Mouse (Mus musculus): ENCODE results near the gene Tiam2.

The Tiam2 gene

DNA sequence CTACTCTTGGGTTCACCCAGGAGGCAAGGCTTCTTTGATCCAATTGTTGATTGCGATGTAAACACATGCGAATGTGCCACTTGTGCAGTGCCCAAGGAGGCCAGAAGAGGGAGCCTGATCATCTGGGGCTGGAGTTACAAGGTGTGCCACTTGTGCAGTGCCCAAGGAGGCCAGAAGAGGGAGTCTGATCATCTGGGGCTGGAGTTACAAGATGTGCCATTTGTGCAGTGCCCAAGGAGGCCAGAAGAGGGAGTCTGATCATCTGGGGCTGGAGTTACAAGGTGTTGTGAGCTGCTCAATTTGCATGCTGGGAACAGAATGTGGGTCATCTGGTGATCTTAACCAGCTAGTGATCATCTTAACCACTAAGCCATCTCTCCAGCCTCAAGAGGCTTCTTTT, 124.7 kb downstream of the Tiam2 start:
- DNase-seq (ENCODE audit: low spot score in 2 of 2): peak; percentile 41 to 46

DNA sequence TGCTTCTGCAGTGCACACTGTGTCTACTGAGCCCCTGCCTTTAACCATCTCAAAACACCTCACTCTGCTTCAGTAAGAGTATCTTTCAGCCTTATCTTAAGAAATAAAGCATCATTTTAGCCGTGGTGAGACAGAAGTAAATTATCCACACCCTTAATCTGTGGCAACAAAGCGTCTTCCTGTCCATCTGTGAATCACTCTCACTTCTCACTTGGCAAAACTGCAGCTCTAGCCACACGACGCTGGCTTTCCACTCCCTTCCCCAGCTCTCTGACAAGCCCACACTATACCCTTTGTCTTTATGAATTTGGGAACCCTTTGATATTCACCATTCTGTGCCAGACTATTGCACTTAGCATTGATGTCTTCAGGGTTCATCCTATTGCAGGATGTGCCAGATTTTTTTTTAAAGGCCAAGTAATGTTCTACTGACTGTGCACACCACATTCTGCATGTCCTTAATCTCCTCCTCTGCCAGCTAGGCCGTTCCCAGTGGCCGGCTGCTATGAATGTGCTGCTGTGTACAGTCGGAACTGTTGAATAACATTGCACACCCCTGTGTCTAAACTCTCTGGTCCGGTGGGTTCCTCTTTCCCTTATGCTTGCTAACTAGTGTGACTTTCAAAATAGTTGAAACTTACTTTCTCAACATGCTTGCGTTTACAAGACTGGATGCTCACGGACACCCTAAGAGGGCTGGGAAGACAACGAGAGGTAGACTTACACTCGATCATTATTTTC, 126.4 kb downstream of the Tiam2 start:
- DNase-seq (ENCODE audit: low spot score in 2 of 2): no peak

DNA sequence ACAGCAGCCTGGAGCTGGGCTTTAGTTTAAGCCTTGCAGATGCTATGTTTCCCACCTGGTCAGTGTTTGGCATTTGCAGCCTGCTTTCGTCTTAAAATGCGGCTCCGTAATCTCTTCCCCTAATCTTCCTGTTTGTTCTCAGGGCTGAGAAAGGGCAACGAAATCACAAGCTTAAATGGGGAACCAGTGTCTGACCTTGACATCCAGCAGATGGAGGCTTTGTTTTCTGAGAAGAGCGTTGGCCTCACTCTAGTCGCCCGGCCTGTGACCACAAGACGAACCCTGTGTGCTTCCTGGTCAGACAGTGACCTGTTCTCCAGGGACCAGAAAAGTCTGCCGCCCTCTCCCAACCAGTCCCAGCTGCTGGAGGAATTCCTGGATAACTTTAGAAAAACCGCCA, 127.6 kb downstream of the Tiam2 start:
- DNase-seq (ENCODE audit: low spot score in 2 of 2): no peak

DNA sequence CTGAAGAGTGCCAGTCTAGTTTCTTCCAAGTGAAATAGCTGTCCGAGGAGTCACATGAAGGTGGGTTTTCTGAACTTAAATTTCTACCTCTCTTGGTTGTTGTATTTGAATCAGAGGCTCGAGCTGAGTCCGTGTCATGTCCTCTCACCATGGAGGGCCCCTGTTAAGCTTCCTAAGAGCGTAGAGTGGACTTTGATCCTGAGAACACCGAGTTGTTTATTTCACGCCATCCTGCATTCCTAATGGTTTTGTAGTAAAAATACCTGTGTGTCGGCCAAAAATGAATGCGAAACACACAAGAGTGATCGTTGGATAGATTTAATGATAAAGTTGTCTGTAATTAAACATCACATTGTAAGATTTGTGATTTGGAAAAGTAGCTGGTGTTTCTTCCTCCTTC, 128.5 kb downstream of the Tiam2 start:
- DNase-seq (ENCODE audit: low spot score in 2 of 2): no peak

DNA sequence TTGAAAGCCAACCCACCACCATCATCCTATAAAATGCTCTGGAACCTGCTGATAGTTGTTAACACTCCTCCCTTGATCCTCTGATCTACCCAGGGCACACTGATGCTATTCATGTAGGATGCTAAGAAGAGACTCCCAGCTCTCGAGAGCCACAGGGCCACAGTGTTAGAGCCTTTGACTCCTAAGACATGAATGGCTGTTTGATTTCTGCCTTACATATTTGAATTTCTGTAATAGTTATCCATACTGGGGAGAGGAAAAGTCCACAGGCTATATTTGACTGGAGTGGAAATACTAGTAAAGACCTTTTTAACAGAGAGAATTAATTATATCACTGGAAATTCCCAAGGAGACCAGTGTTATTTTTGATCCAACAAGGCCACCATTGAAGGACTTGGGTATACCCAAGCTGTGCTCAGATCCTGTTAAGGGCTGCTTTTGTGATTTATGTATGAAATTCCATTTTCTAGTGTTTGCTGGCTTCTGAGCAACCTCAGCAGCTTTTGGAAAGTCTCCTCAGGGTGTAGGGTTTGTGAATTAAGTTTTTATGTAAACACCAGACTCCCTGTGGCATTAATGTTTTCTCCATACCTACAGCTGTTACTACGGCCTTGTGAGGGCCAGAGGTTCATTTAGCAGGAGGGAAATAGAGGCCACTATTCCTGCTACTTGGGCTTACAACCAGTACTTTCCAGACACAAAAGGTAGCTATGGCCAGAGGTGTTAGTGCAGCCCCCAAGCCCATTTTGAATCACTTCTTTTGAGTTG, 131.7 kb downstream of the Tiam2 start:
- DNase-seq (ENCODE audit: low spot score in 2 of 2): no peak

DNA sequence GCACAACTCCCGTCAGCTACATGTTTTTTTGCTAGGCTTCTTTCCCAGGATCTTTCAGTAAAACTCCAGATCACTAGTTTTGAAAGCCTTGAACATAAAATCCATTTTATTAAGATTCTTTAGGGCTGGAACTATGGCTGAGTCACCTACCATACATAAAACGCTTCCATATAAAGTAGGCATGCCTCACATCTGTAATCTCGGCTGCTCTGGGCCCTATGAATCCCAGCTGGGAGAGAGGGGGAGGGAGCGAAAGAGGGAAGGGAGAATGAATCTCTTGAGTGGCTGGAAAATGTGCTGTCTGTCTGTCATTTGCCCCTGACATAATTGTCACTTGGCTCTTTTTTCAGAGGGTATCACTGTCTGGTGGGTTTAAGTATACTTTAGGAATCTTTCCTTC, 139.5 kb downstream of the Tiam2 start:
- no peak for DNase-seq (ENCODE audit: low spot score in 2 of 2)

DNA sequence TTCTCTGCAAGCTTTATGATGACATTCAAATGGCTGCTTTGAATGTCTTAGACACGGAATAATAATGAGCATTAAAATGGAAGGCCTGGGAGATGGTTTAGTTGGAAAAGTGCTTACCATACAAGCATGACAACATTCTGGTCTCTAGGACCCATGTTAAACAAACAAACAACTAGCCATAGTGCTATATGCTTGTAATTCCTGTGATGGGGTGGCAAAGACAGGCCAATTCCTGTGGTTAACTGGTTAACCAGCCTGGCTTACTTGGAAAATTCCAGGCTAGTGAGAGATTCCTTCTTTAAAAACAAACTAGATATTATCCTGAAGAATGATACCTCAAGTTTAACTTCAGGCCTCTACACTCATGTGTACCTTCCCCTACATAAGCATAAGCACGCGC, 140.3 kb downstream of the Tiam2 start:
- DNase-seq (ENCODE audit: low spot score in 2 of 2): no peak

DNA sequence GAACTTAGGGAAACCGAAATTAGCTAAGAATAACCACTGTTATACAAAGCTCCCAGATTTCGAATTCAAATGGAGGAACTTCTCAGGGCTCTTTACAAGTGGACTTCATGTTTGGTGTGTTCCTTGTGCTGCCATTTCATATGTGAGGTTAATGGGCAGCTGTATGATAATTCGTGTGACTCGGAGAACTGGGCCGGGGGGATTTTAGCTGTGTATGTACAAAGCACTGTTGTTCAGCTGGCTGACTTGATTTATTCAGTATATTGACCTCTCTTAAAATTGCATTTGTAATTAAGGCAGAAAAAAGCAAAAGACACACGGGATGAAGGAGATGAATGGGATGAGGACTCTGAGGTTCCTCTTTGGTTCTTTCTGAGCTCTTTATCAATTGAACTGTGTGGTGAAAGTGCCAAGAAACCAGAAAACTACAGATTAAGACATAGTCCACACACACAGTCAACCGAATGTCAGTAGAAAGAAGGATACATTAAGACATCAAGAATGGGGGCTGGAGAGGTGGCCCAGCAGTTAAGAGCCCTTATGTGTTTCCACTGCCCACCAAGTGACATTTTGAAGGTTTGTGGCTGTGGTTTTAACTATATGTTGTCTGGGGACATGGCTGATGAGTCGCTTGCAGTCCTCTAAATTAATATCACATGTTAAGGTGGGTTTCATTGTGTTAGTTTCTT, 141.4 kb downstream of the Tiam2 start:
- DNase-seq (ENCODE audit: low spot score in 2 of 2): no peak

DNA sequence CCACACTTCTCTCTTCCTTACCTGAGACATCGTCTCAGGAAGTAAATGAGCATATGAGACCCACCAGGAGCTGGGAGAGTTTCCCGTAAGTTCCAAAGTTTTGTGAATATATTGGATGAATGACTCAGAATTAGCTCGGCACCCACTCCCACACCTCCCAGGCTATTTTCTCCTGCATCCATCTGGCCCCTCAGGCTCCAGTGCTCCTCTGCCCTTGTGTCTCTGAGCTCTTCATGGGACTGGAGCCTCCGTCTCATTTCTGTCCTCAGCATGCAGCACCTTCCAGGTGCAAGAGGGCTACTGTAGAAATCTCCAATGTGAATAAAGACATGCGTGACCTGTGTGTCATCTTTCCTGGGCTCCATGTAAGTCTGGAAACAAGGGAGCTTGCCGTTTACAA, 145.6 kb downstream of the Tiam2 start:
- DNase-seq (ENCODE audit: low spot score in 2 of 2): no peak

DNA sequence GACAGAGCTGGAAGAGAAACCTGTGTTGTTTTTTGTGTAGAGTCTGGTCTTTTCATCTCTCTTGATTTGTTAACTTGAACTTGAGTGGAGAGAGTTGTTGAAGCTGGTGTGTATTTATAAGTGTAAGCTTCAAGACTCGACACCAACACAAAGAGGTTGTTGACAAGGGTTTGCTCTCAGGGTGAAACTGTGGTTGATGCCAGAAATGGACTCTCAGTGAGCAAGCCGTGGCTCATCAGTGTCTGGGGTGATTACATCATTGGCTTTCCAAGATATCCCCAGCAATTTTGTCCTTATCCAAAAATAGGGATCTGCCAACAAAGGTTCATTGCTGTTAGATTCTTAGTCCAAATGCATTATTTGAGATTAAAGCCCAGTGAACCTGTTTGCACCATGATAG, 150.2 kb downstream of the Tiam2 start:
- no peak for DNase-seq (ENCODE audit: low spot score in 2 of 2)

DNA sequence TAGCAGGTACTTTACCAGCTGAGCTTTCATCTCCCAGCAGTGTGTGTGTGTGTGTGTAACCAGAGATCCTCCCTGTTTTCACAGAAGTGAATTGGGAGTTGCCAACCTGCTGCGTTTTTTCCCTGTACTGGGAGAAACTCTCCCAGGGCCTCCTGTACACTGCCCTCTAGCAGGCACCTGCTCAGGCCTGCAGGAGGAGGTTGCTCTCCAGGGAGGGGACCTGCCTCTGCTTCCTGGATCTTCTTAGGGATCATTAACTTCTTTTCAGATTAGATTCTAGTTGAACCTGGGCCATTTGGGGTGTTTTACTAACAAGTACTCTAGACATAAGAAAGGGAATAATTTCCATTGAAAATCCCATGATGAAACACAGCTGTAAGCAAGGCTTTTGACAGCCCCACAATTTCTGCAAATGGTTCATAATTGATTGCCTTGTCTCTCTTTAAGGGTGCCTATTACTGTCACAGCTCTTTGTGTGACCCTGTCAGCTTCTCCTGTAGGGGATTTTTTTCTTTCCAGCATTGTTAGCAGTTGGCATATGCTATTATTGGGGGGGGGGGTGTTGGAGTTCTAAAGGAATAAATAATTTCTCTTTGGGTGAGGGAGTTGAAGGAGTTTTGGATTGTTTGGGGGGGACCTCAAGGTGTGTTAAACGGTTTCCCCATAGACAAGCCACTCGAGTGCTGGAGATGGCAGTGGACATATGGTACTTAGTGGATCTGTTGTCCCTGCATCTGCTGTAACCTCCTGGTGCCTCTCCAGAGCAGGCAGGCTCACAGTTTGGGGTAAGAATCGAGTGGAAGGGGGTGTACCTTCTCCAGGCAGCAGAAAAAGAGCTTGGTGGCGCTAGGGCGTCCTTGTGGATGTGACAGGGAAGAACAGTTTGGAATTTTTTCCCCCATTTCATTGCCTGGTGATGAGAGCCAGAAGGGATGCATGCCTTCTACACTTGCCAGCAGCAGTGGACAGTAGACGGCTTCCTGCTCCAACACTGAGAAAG, 155.5 kb downstream of the Tiam2 start:
- no peak for DNase-seq (ENCODE audit: low spot score in 2 of 2)

DNA sequence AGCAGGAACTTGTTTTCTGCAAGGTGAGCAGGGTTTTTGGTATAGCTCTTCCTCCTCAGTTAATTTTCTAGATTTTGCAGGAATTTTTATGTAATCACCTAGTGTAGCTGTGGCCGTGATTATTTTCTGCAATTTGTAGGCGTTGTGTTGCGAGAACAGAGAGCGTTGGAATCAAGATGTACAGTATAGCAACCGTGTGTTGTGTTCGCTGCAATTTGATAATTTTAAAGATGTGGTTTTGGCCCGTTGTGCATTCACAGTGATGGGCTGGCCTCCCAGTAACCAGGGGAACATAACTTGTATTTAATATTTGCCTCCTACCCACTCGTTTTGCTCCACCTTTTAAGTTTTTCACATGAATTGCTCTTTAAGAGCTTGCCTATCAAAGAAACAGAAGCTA, 156.7 kb downstream of the Tiam2 start:
- DNase-seq (ENCODE audit: low spot score in 2 of 2): no peak

DNA sequence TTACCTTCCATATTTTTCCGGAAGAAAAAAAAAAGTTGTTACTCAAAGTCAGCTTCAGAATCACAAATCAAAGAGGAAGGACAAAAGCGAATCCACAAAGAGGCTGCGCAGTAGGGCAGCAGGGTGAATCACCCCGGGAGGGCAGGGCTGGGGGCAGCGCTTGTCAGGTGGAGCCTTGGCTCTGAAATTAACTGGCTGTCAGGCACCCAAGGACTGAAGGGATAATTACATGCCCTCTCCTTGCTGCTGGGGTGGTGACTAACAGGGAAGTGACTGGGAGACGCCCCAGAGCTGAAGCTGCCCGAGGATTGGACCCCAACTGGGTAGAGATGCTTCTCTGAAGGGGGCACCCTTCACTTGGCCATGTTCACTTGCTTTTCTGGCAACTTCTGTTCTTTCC, 159.5 kb downstream of the Tiam2 start:
- no peak for DNase-seq (ENCODE audit: low spot score in 2 of 2)

DNA sequence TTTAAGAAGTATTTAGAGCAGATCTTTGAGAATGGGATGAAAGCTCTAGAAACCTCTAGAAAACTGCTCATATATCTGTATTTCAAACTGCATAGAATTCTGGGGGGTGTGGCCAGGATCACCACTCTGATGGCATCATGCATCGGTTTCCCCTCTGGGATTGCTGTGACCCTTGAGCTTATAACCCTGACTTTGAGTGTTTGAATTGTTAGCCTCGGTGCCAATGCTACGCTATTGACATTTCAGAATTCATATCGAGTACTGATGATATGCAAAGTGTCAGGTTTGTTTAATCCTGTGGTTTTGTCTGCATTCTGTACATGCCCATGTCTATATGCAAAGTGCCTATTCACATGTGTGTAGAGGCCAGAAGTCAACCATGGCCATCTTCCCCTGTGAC, 160.8 kb downstream of the Tiam2 start:
- DNase-seq (ENCODE audit: low spot score in 2 of 2): no peak

DNA sequence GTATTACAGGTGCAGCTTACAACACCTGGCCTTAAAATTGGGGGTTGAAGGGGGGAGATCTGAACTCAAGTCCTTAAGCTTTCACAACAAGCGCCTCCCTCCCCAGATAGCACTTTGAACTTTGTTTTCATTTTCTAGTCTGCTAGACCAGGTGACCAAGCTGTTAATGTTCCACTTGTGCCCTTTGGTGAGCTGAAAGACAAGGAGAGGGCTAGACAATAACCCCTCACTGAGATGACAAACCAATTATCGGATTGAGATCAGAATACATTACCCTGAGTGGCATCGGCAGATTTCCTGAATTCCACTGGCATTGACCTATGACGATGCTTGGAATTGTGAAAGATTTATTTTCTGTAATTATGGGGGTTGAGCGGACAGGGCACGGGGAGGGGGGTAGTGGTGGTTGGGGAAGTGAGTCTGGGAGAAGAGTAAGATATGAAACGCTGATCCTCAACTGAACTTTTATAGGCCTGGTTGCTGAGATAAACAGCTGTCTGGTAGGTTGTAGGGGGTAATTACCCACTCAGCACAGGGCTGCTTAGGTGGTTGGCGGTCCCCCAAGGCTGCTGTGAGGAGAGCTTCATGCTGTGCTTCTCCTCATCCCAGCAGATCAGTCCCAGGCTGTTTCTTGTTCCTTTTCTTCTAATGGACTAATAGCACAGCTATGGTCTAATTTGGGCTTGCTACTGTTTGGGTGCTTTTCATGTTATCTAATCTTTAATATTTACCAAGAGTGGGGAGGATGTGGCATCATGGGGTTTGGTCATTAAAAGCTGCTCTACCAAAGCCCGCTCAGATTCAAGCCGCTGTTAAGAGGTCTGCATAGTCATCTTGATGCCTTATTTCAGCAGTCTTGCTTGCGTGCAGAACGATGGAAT, 161.6 kb downstream of the Tiam2 start:
- DNase-seq (ENCODE audit: low spot score in 2 of 2): no peak

DNA sequence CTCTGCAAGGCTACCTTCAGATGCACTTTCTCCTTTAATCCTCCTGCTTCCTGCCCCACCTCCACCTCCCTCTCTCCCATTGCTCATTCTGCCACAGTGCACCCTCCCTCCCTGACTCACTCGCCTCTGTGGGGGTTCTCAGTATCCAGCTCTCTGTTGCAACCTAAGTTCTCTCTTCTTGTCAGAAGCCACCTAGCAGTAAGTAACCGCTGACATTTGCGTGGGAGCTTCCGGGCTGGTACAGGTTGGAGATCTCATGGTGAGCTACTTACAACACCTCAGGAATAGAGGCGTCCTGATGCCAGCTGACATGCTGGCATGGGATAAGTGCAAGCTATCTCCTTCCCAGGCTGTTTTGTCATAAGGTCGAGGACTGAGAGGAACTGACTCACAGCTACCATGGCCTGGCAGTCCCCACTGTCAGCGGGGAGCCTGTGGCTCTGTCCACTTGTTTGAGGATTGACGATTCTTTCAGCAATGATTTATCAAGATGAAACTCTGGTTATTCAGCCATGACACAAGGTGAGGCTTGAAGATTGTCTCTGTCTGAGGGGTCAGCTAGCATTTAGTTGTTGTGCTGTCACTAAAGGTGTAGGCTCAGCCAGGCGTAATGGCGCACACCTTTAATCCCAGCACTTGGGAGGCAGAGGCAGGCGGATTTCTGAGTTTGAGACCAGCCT, 164.0 kb downstream of the Tiam2 start:
- DNase-seq (ENCODE audit: low spot score in 2 of 2): no peak

DNA sequence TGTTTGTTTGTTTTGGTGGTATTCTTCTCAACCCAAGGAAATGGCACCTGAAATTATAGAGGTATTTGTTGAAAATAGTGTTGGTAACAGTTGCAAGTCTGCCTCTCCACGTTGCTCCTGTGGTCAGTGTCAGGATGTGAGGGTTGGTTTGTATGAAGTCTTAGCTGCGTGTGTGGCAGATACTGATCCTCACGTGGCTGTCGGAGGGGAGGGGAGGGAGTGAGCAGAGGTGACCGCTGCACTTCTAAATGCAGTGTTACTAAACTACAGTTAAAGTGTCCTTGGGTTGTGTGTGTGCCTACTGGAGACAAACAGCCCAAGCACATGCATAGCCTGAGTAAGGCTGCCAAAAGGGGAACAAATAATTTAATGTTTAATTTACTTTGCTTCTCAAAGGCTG, 164.7 kb downstream of the Tiam2 start:
- DNase-seq (ENCODE audit: low spot score in 2 of 2): no peak

DNA sequence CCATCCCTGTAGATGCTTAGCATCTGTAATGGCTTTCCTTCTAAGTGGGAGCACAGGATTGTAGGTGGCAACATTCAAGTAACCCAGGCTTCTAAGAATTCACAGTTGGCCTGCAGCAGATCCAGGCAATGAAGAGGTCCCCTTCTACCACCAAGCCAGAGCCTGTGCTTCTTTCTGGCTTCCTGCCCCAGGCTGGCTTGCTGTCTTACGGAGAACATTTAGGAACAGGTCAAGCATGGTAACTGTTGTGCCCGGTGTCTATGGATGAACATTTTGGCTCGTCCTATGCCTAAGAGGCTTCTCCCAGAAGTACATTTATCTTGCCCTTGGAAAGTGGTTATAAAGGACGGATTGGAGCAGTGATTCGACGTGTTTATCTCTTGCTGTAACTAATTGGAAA, 165.3 kb downstream of the Tiam2 start:
- DNase-seq (ENCODE audit: low spot score in 2 of 2): no peak

DNA sequence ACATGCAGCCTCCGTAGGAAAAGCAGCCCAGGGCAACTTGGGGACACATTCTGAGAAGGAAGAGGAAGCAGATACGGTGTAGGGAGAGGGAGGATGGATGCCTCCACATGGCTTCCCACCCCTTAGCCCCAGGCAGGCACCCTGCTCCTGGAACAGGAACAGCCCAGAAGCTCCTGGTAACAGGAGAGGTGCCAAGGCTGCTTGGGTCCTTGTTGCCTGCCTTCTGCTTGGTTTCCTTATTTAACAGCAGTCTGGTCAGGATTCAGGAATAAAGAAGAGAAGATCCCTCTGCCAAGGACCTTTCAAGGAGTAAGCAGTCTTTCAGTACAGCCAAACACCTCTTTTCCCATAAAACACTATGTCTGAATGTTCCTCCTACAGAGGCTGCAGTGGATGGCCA, 169.2 kb downstream of the Tiam2 start:
- DNase-seq (ENCODE audit: low spot score in 2 of 2): no peak

DNA sequence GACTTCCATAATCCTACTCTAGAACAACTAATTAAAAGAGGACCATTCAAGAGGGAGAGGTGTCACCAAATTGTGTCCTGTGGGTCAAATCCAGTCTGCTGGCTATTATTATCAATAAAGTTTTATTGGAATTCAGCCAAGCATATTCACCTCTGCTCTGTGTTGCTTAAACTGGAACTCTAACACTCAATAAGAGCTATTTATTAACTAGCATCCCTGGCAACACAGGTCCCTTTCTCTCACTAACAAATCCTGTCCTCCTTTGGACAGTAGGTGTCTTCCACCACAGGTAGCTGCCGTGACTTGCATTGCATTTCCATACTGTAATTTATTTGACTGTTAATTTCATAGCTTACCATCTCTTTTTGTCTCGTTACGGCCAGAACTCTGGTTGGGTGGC, 169.7 kb downstream of the Tiam2 start:
- no peak for DNase-seq (ENCODE audit: low spot score in 2 of 2)

All from frontal cortex, postnatal 25 days (tissue).